Mouse (Mus musculus) cortical plate, adult 2 months (tissue): ENCODE results near the gene Ddx6. TPM values are rescaled to one million over a fixed set of nuclear protein-coding genes. Genes with fewer than 3 reads are reported as not detected.

Experiments
- H3K27ac ChIP-seq: fragments of 200-500 bp; 2 replicates; pipeline ENCODE4 v1.5.1; 2012; ENCODE audit warnings: low read length, control low read depth, inconsistent platforms; ENCODE audit not compliant: insufficient read depth
- H3K4me1 ChIP-seq: fragments of 200-500 bp; 2 replicates; pipeline ENCODE4 v1.6.1; 2011; ENCODE audit warnings: low read length; ENCODE audit not compliant: control insufficient read depth, insufficient read depth
- H3K4me3 ChIP-seq: fragments of 200-500 bp; 2 replicates; pipeline ENCODE4 v1.5.1; 2011; ENCODE audit warnings: mild to moderate bottlenecking, low read length, control low read depth; ENCODE audit not compliant: insufficient read depth
- CTCF ChIP-seq: fragments of 200-500 bp; IDR thresholded peaks from 2 replicates; pipeline ENCODE4 v1.5.1; 2011; ENCODE audit warnings: mild to moderate bottlenecking, control low read depth, low read length; ENCODE audit not compliant: insufficient read depth; ENCODE audit errors: extremely low read depth
- POLR2A ChIP-seq: fragments of 200-500 bp; IDR thresholded peaks from 2 replicates; pipeline ENCODE4 v1.6.1; 2011; ENCODE audit warnings: mild to moderate bottlenecking, low read length, control low read depth; ENCODE audit not compliant: insufficient read depth; ENCODE audit errors: extremely low read depth
- polyA plus RNA-seq: library from polyadenylated mRNA; depleted of rRNA; stranded (reverse); fragments of >200 nt; gene quantifications from 2 replicates; pipeline ENCODE4 v1.2.3, GENCODE M21; 2012

Gene Ddx6
- polyA plus RNA-seq, 1 experiment = 35.0 TPM

GRCm38 (mm10) chr9:44593221-44593620 is 11.5 kb upstream of the Ddx6 start:
- Histone ChIP-seq H3K4me1 (no peaks in the 10 kb centered on the region), H3K4me3 (no peak overlapping the region), H3K27ac (no peak overlapping the region)
- TF ChIP-seq CTCF (no peak), POLR2A (no peak)

GRCm38 (mm10) chr9:44593886-44594285 is 10.8 kb upstream of the Ddx6 start:
- no peak for TF ChIP-seq CTCF
- no peak for TF ChIP-seq POLR2A
- no peak overlapping the region for H3K27ac ChIP-seq
- H3K4me1 ChIP-seq = no peaks in the 10 kb centered on the region
- no peak overlapping the region for H3K4me3 ChIP-seq

GRCm38 (mm10) chr9:44594901-44595536 is 9.7 kb upstream of the Ddx6 start:
- no peak overlapping the region for H3K27ac ChIP-seq
- no peak overlapping the region for H3K4me3 ChIP-seq
- peaks cover 2% of the 10 kb centered on the region; the same call in 1 of the 2 replicates for H3K4me1 ChIP-seq
- TF ChIP-seq CTCF = no peak
- no peak for TF ChIP-seq POLR2A

- Histone ChIP-seq H3K27ac (no peak overlapping the region), H3K4me3 (no peak overlapping the region), H3K4me1 (peaks cover 2% of the 10 kb centered on the region; the same call in 1 of the 2 replicates)
- TF ChIP-seq POLR2A (no peak), CTCF (no peak)
Measured at GRCm38 (mm10) chr9:44595537-44595930, 9.2 kb upstream of the Ddx6 start.

- Histone ChIP-seq H3K27ac (no peak overlapping the region), H3K4me1 (peaks cover 2% of the 10 kb centered on the region; the same call in 1 of the 2 replicates), H3K4me3 (no peak overlapping the region)
- TF ChIP-seq CTCF (no peak), POLR2A (no peak)
Measured at GRCm38 (mm10) chr9:44597742-44598141, 7.0 kb upstream of the Ddx6 start.

GRCm38 (mm10) chr9:44598899-44599495 is 5.7 kb upstream of the Ddx6 start:
- H3K4me3 ChIP-seq = no peak overlapping the region
- no peak overlapping the region for H3K27ac ChIP-seq
- H3K4me1 ChIP-seq = peaks cover 2% of the 10 kb centered on the region; the same call in 1 of the 2 replicates
- TF ChIP-seq POLR2A (no peak), CTCF (no peak)

GRCm38 (mm10) chr9:44599616-44600015 is 5.1 kb upstream of the Ddx6 start:
- Histone ChIP-seq H3K4me1 (peaks cover 2% of the 10 kb centered on the region; the same call in 1 of the 2 replicates), H3K27ac (no peak overlapping the region), H3K4me3 (no peak overlapping the region)
- TF ChIP-seq POLR2A (no peak), CTCF (no peak)

GRCm38 (mm10) chr9:44600801-44601200 is 3.9 kb upstream of the Ddx6 start:
- no peak overlapping the region for H3K4me3 ChIP-seq
- no peak overlapping the region for H3K27ac ChIP-seq
- H3K4me1 ChIP-seq = peaks cover 3% of the 10 kb centered on the region; the same call in 1 of the 2 replicates
- no peak for TF ChIP-seq CTCF
- TF ChIP-seq POLR2A = no peak

GRCm38 (mm10) chr9:44602766-44603165 is 1.9 kb upstream of the Ddx6 start:
- TF ChIP-seq POLR2A (no peak), CTCF (no peak)
- Histone ChIP-seq H3K27ac (no peak overlapping the region), H3K4me3 (no peak overlapping the region)

GRCm38 (mm10) chr9:44603454-44604289 is 1.0 kb upstream of the Ddx6 start:
- peak overlapping the region; percentile 89 for H3K4me3 ChIP-seq
- TF ChIP-seq CTCF (no peak), POLR2A (no peak)
- H3K4me1 ChIP-seq = peaks cover 6% of the 10 kb centered on the region; the same call in 1 of the 2 replicates
- H3K27ac ChIP-seq = peak overlapping the region; percentile 98

More at GRCm38 (mm10) chr9:44602766-44603165, 1.9 kb upstream of the Ddx6 start:
- H3K4me1 ChIP-seq = peaks cover 4% of the 10 kb centered on the region; the same call in 1 of the 2 replicates
